Mouse (Mus musculus) hindbrain, embryonic 10.5 days (tissue): ENCODE data around the gene Clcn7. TPM values are rescaled to one million over a fixed set of nuclear protein-coding genes. Genes with fewer than 3 reads are reported as not detected.

Source experiments
- DNase-seq: peaks from one replicate; pipeline ENCODE4 v3.0.0-alpha.2; 2017; ENCODE audit warnings: low spot score
- H3K27ac ChIP-seq: fragments of 300-500 bp; sonication (generic); 2 replicates; pipeline ENCODE4 v1.5.1; 2016; ENCODE audit warnings: mild to moderate bottlenecking, moderate library complexity
- H3K27me3 ChIP-seq: fragments of 300-500 bp; sonication (generic); 2 replicates; pipeline ENCODE4 v1.6.1; 2016; ENCODE audit warnings: mild to moderate bottlenecking; ENCODE audit not compliant: poor library complexity, insufficient read depth, severe bottlenecking
- H3K36me3 ChIP-seq: fragments of 300-500 bp; sonication (generic); 2 replicates; pipeline ENCODE4 v1.6.1; 2016; ENCODE audit warnings: mild to moderate bottlenecking, moderate library complexity
- H3K4me1 ChIP-seq: fragments of 300-500 bp; sonication (generic); replicated peaks from 2 replicates; pipeline ENCODE4 v1.6.1; 2016; ENCODE audit warnings: mild to moderate bottlenecking
- H3K4me3 ChIP-seq: fragments of 300-500 bp; sonication (generic); 2 replicates; pipeline ENCODE4 v1.5.1; 2016; ENCODE audit warnings: mild to moderate bottlenecking, moderate library complexity
- H3K9me3 ChIP-seq: fragments of 300-500 bp; sonication (generic); 2 replicates; pipeline ENCODE4 v1.6.1; 2016; ENCODE audit warnings: mild to moderate bottlenecking, moderate library complexity
- WGBS: fragments of 180-500 bp; shearing (Covaris S2); methylation state at CpG from one replicate; pipeline ENCODE4 v1.1.7; 2016; 5-methylcytosine and 5-hydroxymethylcytosine counted together
- polyA plus RNA-seq: library from polyadenylated mRNA; unstranded; fragments of >200 nt; fragmentation: Nextera tagmentation; extraction: Ambion mirVana; gene quantifications from 2 replicates; pipeline ENCODE4 v1.2.1, GENCODE M21; 2016

The Clcn7 gene
- polyA plus RNA-seq, 1 experiment from 2014 or later: 24.7 TPM

DNA sequence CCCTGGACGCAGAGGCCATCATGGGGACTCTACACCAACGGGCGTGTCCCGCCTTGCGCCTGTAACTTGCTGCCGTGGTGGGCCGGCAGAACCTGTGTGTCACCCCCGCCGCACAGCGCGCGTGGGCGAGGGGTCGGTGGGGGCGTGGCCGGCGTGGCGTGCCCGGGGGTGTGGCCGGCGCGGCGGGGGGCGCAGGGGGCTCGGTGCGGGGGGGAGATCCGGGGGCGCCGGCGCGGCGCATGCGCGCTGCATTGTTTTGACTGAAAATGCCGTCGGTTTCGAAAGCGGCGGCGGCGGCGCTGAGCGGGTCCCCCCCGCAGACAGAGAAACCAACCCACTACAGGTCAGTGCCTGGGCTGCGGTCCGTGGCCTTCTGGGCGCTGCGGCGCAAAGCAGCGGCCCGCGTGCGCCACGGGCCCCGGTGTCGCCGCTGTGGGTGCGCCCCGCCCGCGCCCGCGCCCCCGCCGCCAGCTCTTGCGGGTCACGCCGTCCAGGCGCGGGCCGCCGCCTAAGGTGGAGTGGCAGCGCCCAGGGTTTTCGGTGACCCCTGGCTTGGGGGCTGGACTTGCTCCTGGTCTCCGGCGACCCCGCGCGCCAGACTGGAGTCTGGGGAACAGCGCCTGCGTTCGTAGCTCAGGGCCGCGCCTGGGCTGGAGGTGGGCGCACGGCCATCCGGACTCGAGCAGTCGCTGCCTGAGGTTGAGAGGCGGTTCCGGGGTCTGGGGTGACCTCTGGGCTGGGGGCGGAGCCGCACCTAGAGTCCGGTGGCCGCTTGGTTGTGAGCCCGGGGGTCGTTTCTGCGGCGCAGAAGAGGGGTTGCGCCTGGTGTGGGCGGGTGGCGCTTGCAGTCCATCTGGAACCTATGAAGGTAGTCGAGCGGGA is 55.2 kb downstream of the Clcn7 start, which contains the start of gene Unkl:
Gene Unkl (plus strand): TSS at position 248 of the 882 bp plus-strand sequence.
- Histone ChIP-seq H3K27me3 (no peaks in the 10 kb centered on the region), H3K27ac (peak within 1 kb of the TSS; percentile 90), H3K9me3 (no peaks in the 10 kb centered on the region), H3K4me3 (peak within 1 kb of the TSS; percentile 89), H3K4me1 (peaks cover 37% of the 10 kb centered on the region), H3K36me3 (peaks cover 20% of the 10 kb centered on the region)
- peak; percentile 77 for DNase-seq
- WGBS: under 1% methylated on average over 104 of the region's 104 CpGs

DNA sequence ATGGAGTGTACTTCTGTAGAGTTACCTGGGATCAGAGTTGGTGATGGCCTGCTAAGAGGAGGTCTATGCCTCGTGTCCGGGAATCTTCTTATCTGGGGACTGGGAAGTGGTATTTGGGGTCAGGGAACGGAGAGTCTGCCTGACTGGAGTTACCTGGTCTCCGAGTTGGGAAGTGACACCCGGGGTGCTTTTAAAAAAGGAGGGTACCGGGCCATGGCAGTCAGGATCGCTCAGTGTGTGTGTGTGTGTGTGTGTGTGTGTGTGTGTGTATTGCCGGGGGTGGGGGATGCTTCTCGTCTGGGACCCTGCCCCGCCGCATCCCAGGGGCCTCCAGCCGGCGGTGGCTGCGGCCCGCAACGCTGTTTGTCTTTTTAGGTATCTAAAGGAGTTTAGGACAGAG is 55.9 kb downstream of the Clcn7 start:
- H3K27ac ChIP-seq: peak overlapping the region; percentile 90
- no peak for DNase-seq
- 6% methylated on average over 16 of the region's 16 CpGs for WGBS

DNA sequence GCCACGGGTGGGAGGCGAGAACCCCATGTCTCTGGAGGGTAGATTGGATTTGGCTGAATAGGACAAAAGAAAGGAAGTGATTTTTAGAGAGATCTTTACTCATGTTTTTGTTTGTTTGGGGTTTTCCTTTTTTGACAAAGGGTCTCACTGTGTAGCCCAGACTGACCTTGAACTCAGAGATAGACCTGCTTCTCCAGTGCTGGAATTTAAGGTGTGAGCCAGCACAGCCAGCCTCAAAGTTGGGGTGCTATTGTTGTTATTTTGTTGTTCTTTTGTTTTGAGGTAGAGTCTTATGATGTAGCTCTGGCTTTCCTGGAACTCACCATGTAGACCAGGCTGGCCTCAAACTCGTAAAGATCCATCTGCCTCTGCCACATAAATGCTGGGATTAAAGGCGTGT is 69.2 kb downstream of the Clcn7 start:
- H3K4me1 ChIP-seq: no peaks in the 10 kb centered on the region
- no peak overlapping the region for H3K27ac ChIP-seq
- H3K36me3 ChIP-seq: peaks cover 85% of the 10 kb centered on the region
- WGBS: 95% methylated on average over 4 of the region's 4 CpGs
- no peak for DNase-seq
- no peaks in the 10 kb centered on the region for H3K27me3 ChIP-seq
- no peaks in the 10 kb centered on the region for H3K9me3 ChIP-seq
- H3K4me3 ChIP-seq: no peak overlapping the region

More for the DNA sequence above, 55.9 kb downstream of the Clcn7 start:
- H3K4me3 ChIP-seq: peak overlapping the region; percentile 89
- peaks cover 32% of the 10 kb centered on the region for H3K4me1 ChIP-seq
- H3K27me3 ChIP-seq: no peaks in the 10 kb centered on the region
- no peaks in the 10 kb centered on the region for H3K9me3 ChIP-seq
- H3K36me3 ChIP-seq: peaks cover 27% of the 10 kb centered on the region

DNA sequence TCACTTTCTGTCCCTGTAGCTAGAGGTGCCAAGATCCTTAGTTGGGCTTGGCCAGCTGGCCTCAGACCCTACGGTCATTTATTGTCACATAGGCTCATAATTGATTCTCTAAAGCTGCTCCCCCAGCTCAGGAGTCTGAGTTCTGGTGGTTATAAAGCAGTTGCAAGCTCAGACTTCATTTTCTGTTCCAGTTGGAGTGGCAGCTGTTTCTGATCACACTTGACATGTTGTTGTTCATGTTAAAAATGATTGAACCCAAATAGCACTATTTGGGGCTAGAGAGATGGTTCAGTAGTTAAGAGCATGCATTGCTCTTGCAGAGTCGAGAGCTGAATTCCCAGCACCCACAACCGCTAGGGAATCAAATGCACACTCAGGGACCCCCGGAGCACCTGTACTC is 76.8 kb downstream of the Clcn7 start:
- 97% methylated on average over 4 of the region's 4 CpGs for WGBS
- DNase-seq: no peak
- peaks cover 98% of the 10 kb centered on the region for H3K36me3 ChIP-seq
- H3K27me3 ChIP-seq: no peaks in the 10 kb centered on the region
- no peaks in the 10 kb centered on the region for H3K4me1 ChIP-seq
- no peak overlapping the region for H3K4me3 ChIP-seq
- H3K9me3 ChIP-seq: no peaks in the 10 kb centered on the region
- no peak overlapping the region for H3K27ac ChIP-seq

DNA sequence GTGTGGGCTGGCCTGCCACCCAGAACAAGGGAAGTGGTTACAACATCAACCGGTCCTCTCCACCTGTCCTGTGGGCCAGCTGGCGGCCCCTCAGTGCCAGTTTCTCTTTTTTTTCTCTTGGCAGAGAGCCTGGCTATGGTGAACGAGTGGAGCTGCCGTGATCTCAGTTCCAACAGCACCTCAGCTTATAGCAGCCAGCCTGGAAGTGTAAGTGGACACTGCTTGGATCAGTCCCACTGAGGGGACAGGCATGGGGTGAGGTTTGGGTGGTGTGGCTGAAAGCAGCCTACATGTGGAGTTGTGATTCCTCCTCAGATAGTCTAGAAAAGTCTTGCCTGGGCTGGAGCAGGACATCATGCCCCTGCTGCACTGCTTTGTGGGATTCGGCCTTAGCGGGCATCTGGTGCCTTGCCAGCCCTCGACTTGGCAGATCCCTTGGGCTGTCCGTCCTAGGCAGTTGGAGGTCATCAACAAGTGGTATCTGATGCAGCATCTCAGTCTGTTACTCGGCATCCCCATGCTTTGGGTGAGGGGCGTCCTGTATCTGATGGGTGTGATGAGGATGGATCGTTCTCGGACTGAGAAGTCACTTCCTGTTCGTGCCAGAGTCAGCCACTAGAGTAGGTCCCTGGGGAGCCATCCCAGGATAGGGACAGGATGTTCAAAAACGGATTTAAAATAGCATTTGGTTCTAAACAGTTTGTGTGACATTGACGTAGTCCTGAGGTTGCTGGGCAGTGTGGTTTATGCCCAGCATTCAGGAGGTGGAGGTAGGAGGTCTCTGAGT is 77.7 kb downstream of the Clcn7 start:
- DNase-seq: no peak

DNA sequence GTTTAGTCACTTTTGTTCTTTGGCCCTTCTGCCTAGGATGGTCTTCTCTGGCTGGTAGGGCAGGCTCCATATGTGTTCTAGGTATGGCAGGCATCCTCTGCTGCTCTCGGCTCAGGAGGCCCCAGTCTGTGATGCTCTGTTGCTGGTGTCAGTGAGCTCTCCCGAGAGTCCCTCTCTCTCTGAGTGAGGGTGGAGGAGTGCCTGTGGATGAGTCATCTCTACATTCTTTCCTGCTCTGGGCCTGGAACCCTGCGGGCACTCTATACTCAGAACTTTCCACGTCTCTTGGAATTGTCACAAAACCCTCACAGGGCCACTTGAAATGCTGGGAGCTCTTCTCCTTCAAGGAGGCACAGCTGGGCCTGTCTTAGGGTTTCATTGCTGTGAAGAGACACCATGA is 78.5 kb downstream of the Clcn7 start:
- Histone ChIP-seq H3K27ac (no peak overlapping the region), H3K4me1 (no peaks in the 10 kb centered on the region), H3K36me3 (peaks cover 98% of the 10 kb centered on the region), H3K4me3 (no peak overlapping the region), H3K9me3 (no peaks in the 10 kb centered on the region), H3K27me3 (no peaks in the 10 kb centered on the region)
- DNase-seq: no peak
- WGBS: 91% methylated on average over 4 of the region's 4 CpGs

More for the DNA sequence above, 77.7 kb downstream of the Clcn7 start:
- Histone ChIP-seq H3K36me3 (peaks cover 98% of the 10 kb centered on the region), H3K27ac (no peak overlapping the region), H3K9me3 (no peaks in the 10 kb centered on the region), H3K27me3 (no peaks in the 10 kb centered on the region), H3K4me3 (no peak overlapping the region), H3K4me1 (no peaks in the 10 kb centered on the region)
- 93% methylated on average over 15 of the region's 15 CpGs for WGBS

Other genes with a start within 250 kb of the Clcn7 start
- gene Nubp2, start 247.0 kb upstream of the Clcn7 start, polyA plus RNA-seq: 90.0 and 95.5 TPM in 2 replicates
- 48.9 and 53.4 TPM in 2 replicates for gene Spsb3, start 246.7 kb upstream of the Clcn7 start, polyA plus RNA-seq
- gene Eme2, start 238.3 kb upstream of the Clcn7 start, polyA plus RNA-seq: 30.8 and 36.3 TPM in 2 replicates
- 96.7 and 102 TPM in 2 replicates for gene Mrps34, start 238.3 kb upstream of the Clcn7 start, polyA plus RNA-seq
- 44.7 and 46.5 TPM in 2 replicates for gene Nme3, start 236.9 kb upstream of the Clcn7 start, polyA plus RNA-seq
- gene Mapk8ip3, start 196.4 kb upstream of the Clcn7 start, polyA plus RNA-seq: 51.4 and 61.7 TPM in 2 replicates
- gene Jpt2, start 172.7 kb upstream of the Clcn7 start, polyA plus RNA-seq: 358 and 426 TPM in 2 replicates
- gene Cramp1l, start 117.6 kb upstream of the Clcn7 start, polyA plus RNA-seq: 7.9 and 9.1 TPM in 2 replicates
- gene Ift140, start 117.3 kb upstream of the Clcn7 start, polyA plus RNA-seq: 25.1 and 31.7 TPM in 2 replicates
- gene Tmem204, start 49.8 kb upstream of the Clcn7 start, polyA plus RNA-seq: 13.0 and 13.7 TPM in 2 replicates
- 49.9 and 52.3 TPM in 2 replicates for gene Telo2, start 17.4 kb upstream of the Clcn7 start, polyA plus RNA-seq
- not detected in 2 replicates for gene Ptx4, start 12.6 kb upstream of the Clcn7 start, polyA plus RNA-seq
- not detected in 2 replicates for gene Ccdc154, start 29.1 kb downstream of the Clcn7 start, polyA plus RNA-seq
- not detected in 2 replicates for gene Gm38655, start 42.1 kb downstream of the Clcn7 start, polyA plus RNA-seq
- 35.6 and 36.3 TPM in 2 replicates for gene BC003965, start 51.2 kb downstream of the Clcn7 start, polyA plus RNA-seq
- 8.5 and 8.6 TPM in 2 replicates for gene Unkl, start 55.0 kb downstream of the Clcn7 start, polyA plus RNA-seq
- 63.3 and 73.2 TPM in 2 replicates for gene Gnptg, start 106.7 kb downstream of the Clcn7 start, polyA plus RNA-seq
- 76.9 and 86.4 TPM in 2 replicates for gene Tsr3, start 106.8 kb downstream of the Clcn7 start, polyA plus RNA-seq
- 2.3 and 3.5 TPM in 2 replicates for gene Baiap3, start 123.0 kb downstream of the Clcn7 start, polyA plus RNA-seq
- gene Ube2i, start 141.2 kb downstream of the Clcn7 start, polyA plus RNA-seq: 862 and 894 TPM in 2 replicates
- gene Prss34, start 165.0 kb downstream of the Clcn7 start, polyA plus RNA-seq: not detected in 2 replicates
- gene Prss28, start 175.3 kb downstream of the Clcn7 start, polyA plus RNA-seq: not detected in 2 replicates
- not detected in 2 replicates for gene Prss29, start 185.3 kb downstream of the Clcn7 start, polyA plus RNA-seq
- gene Tpsab1, start 212.2 kb downstream of the Clcn7 start, polyA plus RNA-seq: not detected in 2 replicates
- gene Tpsb2, start 232.9 kb downstream of the Clcn7 start, polyA plus RNA-seq: not detected in 2 replicates
- 0.50 TPM in 1 of 2 replicates, not detected in the other for gene Tpsg1, start 235.9 kb downstream of the Clcn7 start, polyA plus RNA-seq